Mouse (Mus musculus): Measurements from ENCODE around the gene Otop1.

Gene Otop1

GRCm38 (mm10) chr5:38275771-38276170 lies at the start of gene Otop1:
TSS of gene Otop1 (plus strand) at chr5:38275972.
- DNase-seq (ENCODE audit: low read depth, low spot score) = no peak

GRCm38 (mm10) chr5:38235422-38235821 lies 40.4 kb upstream of the Otop1 start:
- DNase-seq (ENCODE audit: low read depth, low spot score) = peak; percentile 39

- DNase-seq (ENCODE audit: low read depth, low spot score) = no peak
These were observed 39.1 kb upstream of the Otop1 start for GRCm38 (mm10) chr5:38236627-38237026.

- peak; percentile 14 for DNase-seq (ENCODE audit: low read depth, low spot score)
These were observed 34.9 kb upstream of the Otop1 start for GRCm38 (mm10) chr5:38240727-38241472.

- no peak for DNase-seq (ENCODE audit: low read depth, low spot score)
These were observed 34.3 kb upstream of the Otop1 start for GRCm38 (mm10) chr5:38241473-38241834.

GRCm38 (mm10) chr5:38241966-38242365 lies 33.8 kb upstream of the Otop1 start:
- no peak for DNase-seq (ENCODE audit: low read depth, low spot score)

GRCm38 (mm10) chr5:38255195-38255594 lies 20.6 kb upstream of the Otop1 start:
- no peak for DNase-seq (ENCODE audit: low read depth, low spot score)

GRCm38 (mm10) chr5:38255644-38256043 lies 20.1 kb upstream of the Otop1 start:
- no peak for DNase-seq (ENCODE audit: low read depth, low spot score)

GRCm38 (mm10) chr5:38256551-38256950 lies 19.2 kb upstream of the Otop1 start:
- no peak for DNase-seq (ENCODE audit: low read depth, low spot score)

GRCm38 (mm10) chr5:38258034-38258772 lies 17.6 kb upstream of the Otop1 start:
- DNase-seq (ENCODE audit: low read depth, low spot score) = no peak

GRCm38 (mm10) chr5:38258773-38259146 lies 17.0 kb upstream of the Otop1 start:
- no peak for DNase-seq (ENCODE audit: low read depth, low spot score)

- DNase-seq (ENCODE audit: low read depth, low spot score) = no peak
These were observed 16.2 kb upstream of the Otop1 start for GRCm38 (mm10) chr5:38259455-38260106.

GRCm38 (mm10) chr5:38260107-38260682 lies 15.6 kb upstream of the Otop1 start, which contains the start of gene Tmem128:
TSS of gene Tmem128 (plus strand) at chr5:38260185.
- peak; percentile 41 for DNase-seq (ENCODE audit: low read depth, low spot score)

GRCm38 (mm10) chr5:38270942-38271341 lies 4.8 kb upstream of the Otop1 start:
- no peak for DNase-seq (ENCODE audit: low read depth, low spot score)

- no peak for DNase-seq (ENCODE audit: low read depth, low spot score)
These were observed 1.9 kb upstream of the Otop1 start for GRCm38 (mm10) chr5:38273831-38274230.

- DNase-seq (ENCODE audit: low read depth, low spot score) = no peak
These were observed 679 bp downstream of the Otop1 start for GRCm38 (mm10) chr5:38276451-38276850.

- no peak for DNase-seq (ENCODE audit: low read depth, low spot score)
These were observed 1.5 kb downstream of the Otop1 start for GRCm38 (mm10) chr5:38277098-38277866.

GRCm38 (mm10) chr5:38277936-38278600 lies 2.3 kb downstream of the Otop1 start:
- no peak for DNase-seq (ENCODE audit: low read depth, low spot score)

- DNase-seq (ENCODE audit: low read depth, low spot score) = no peak
These were observed 4.3 kb downstream of the Otop1 start for GRCm38 (mm10) chr5:38280075-38280474.

- no peak for DNase-seq (ENCODE audit: low read depth, low spot score)
These were observed 10.0 kb downstream of the Otop1 start for GRCm38 (mm10) chr5:38285724-38286123.

- no peak for DNase-seq (ENCODE audit: low read depth, low spot score)
These were observed 12.7 kb downstream of the Otop1 start for GRCm38 (mm10) chr5:38288476-38288875.
